Comparison of ENCODE assay signal across 9 mouse cellular contexts in the genomic region with DNA sequence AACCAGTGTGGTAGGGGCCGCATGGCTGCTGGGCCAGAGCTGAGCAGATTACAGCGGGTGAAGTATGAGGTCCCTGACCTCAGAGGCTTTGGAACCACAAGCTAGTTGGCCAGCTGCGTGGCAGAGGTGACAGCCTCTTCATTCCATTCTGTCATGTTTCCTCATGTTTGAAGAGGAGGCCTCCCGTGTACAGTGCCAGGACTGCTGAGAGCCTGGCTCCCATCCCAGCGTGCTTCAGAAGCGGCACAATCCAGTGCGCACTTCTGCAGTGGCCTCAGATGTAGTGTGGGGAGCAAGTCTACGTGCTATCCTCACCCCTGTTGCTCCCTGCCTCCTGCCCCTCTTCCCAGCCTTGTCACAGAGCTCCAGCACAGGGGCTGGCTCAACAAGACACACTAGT. TPM values are rescaled to one million over a fixed set of nuclear protein-coding genes. Genes with fewer than 3 reads are reported as not detected.
A peak's percentile ranks its signal among the peaks of the same experiment; 100 is the strongest.
DNase-seq lines count a peak whose midpoint lies in the region; ATAC-seq lines count a peak whose summit lies in the region.
"Had no signal": no experiment of that assay in that cellular context is flagged by ENCODE, and none has a peak within 500 bp of the region (broad histone marks: within the 10 kb centered on the region; RNA-seq: fewer than 3 reads in every experiment).

No protein-coding gene starts in this region.

- no peak for ATAC-seq in erythroblast, adult 5-6 weeks (replicated peaks; ENCODE audit: low FRiP score, poor library complexity, severe bottlenecking)

- peak; percentile 51 to 61 for DNase-seq in cerebellum, postnatal 14 days
- no peak for DNase-seq in cerebellum, adult 11-12 months
- DNase-seq in kidney, postnatal 4 days, result peak; percentile 35 to 50
- no peak for DNase-seq in kidney, adult 8-10 months
- DNase-seq in gastrocnemius, postnatal 10 days, result peak; percentile 67
- peak; percentile 57 to 59 for DNase-seq in heart, postnatal 36 days
- DNase-seq in embryo, embryonic 11 days, result no peak
- DNase-seq: cerebellum, postnatal 36 days had no signal

- intact Hi-C loops in heart, postnatal 36 days (cut with DNase I), result loop anchor here (5.0 kb wide), 2 partner anchors 64 to 274 kb away; no protein-coding TSS in a partner anchor

RNA-seq across cellular contexts. Expression of a gene that starts 34.7 kb away (rescaled TPM):
- total RNA-seq in gastrocnemius, postnatal 10 days (2021), result under 1 TPM; 0.26 to 0.34 TPM
- total RNA-seq in heart, postnatal 36 days (2021), result under 1 TPM; 0.35 to 0.36 TPM
- not detected in 2 replicates for total RNA-seq in erythroblast, adult 5-6 weeks (2015; ENCODE audit: low replicate concordance)
- total RNA-seq in erythroblast, adult 5-6 weeks (2017; ENCODE audit: low replicate concordance), result not detected in 2 replicates

Comparison
In these comparisons a context has a peak if more than half of its experiments do, and no peak if none do; other contexts are left out.
1. DNase-seq: peak in cerebellum, postnatal 14 days (2 of 2), kidney, postnatal 4 days (2 of 2), gastrocnemius, postnatal 10 days (single experiment) and heart, postnatal 36 days (2 of 2); none in cerebellum, adult 11-12 months (single experiment), kidney, adult 8-10 months (0 of 2) and embryo, embryonic 11 days (single experiment).